In genomic region chr5:113991141-113991540, GRCm38 (mm10) we compare ENCODE assay signal across 13 mouse cellular contexts. TPM values are rescaled to one million over a fixed set of nuclear protein-coding genes. Genes with fewer than 3 reads are reported as not detected.
DNase-seq lines count a peak whose midpoint lies in the region; ATAC-seq and TF ChIP-seq lines count a peak whose summit lies in the region.
"Had no signal": no experiment of that assay in that cellular context is flagged by ENCODE, and none has a peak within 500 bp of the region (broad histone marks: within the 10 kb centered on the region; RNA-seq: fewer than 3 reads in every experiment).

No protein-coding gene starts in this region.

- DNase-seq in heart, embryonic 10.5 days (ENCODE audit: low spot score) = no peak
- no peak for DNase-seq in heart, postnatal 4 days
- no peak for DNase-seq in midbrain, embryonic 14.5 days
- no peak for DNase-seq in midbrain, postnatal 0 days (ENCODE audit: low spot score)
- DNase-seq in thymus, postnatal 36 days = no peak
- DNase-seq in lung, postnatal 10 days = no peak
- DNase-seq: cerebellum, postnatal 10 days; thymus, postnatal 14 days had no signal

- TF ChIP-seq CTCF in midbrain, postnatal 0 days (IDR thresholded peaks at IDR 0.05) = no peak

- 0 out of 2 replicates have a peak overlapping the region, but pooled peaks have one; percentile 8 for H3K27ac ChIP-seq in heart, embryonic 10.5 days
- 0 out of 2 replicates have a peak overlapping the region, but pooled peaks have one; percentile 13 for H3K27ac ChIP-seq in midbrain, embryonic 14.5 days (replicated peaks; ENCODE audit: low read depth, low read length)
- no peak overlapping the region for H3K27ac ChIP-seq in midbrain, postnatal 0 days (ENCODE audit: low read depth, low read length)
- no peak overlapping the region for H3K27ac ChIP-seq in hindbrain, embryonic 15.5 days (replicated peaks)
- H3K27ac ChIP-seq in neural tube, embryonic 15.5 days (replicated peaks) = no peak overlapping the region
- H3K27ac ChIP-seq: embryonic facial prominence, embryonic 15.5 days had no signal

- 47% methylated on average over 7 of the region's 7 CpGs for WGBS in heart, embryonic 10.5 days
- 73% methylated on average over 7 of the region's 7 CpGs for WGBS in midbrain, embryonic 14.5 days
- WGBS in midbrain, postnatal 0 days = 67% methylated on average over 7 of the region's 7 CpGs
- WGBS in hindbrain, embryonic 15.5 days = 71% methylated on average over 7 of the region's 7 CpGs
- WGBS in neural tube, embryonic 15.5 days = 65% methylated on average over 7 of the region's 7 CpGs

- H3K4me2 ChIP-seq in midbrain, embryonic 14.5 days (ENCODE audit: low read length) = peak overlapping the region; percentile 91
- H3K4me2 ChIP-seq in midbrain, postnatal 0 days (ENCODE audit: low read depth, low read length, poor library complexity, severe bottlenecking) = no peak overlapping the region
- peak overlapping the region; percentile 91; the same call in 1 of the 2 replicates for H3K4me2 ChIP-seq in hindbrain, embryonic 15.5 days
- H3K4me2 ChIP-seq in neural tube, embryonic 15.5 days = peak overlapping the region; percentile 86
- H3K4me2 ChIP-seq: embryonic facial prominence, embryonic 15.5 days had no signal

- H3K9ac ChIP-seq in midbrain, embryonic 14.5 days (replicated peaks; ENCODE audit: low read length) = peak overlapping the region; percentile 9; the same call in 1 of the 2 replicates
- H3K9ac ChIP-seq in midbrain, postnatal 0 days (replicated peaks; ENCODE audit: low read length, poor library complexity, severe bottlenecking) = no peak overlapping the region
- 0 out of 2 replicates have a peak overlapping the region, but pooled peaks have one; percentile 29 for H3K9ac ChIP-seq in hindbrain, embryonic 15.5 days
- peak overlapping the region; percentile 30; the same call in 1 of the 2 replicates for H3K9ac ChIP-seq in neural tube, embryonic 15.5 days (replicated peaks)
- H3K9ac ChIP-seq: embryonic facial prominence, embryonic 15.5 days had no signal

- H3K36me3 ChIP-seq in heart, embryonic 10.5 days = peaks cover 19% of the 10 kb centered on the region
- H3K36me3 ChIP-seq in midbrain, embryonic 14.5 days (ENCODE audit: control insufficient read depth, insufficient read depth, low read length) = peaks cover 8% of the 10 kb centered on the region; the same call in 1 of the 2 replicates
- 0 out of 2 replicates have a peak, but pooled peaks cover 3% of the 10 kb centered on the region for H3K36me3 ChIP-seq in midbrain, postnatal 0 days (ENCODE audit: insufficient read depth, low read length)
- H3K36me3 ChIP-seq in hindbrain, embryonic 15.5 days = no peaks in the 10 kb centered on the region; the same call in 1 of the 2 replicates
- peaks cover 8% of the 10 kb centered on the region; the same call in 1 of the 2 replicates for H3K36me3 ChIP-seq in neural tube, embryonic 15.5 days

- ATAC-seq in midbrain, embryonic 14.5 days (ENCODE audit: low FRiP score, low TSS enrichment) = no peak
- ATAC-seq in midbrain, postnatal 0 days (ENCODE audit: low FRiP score) = no peak
- no peak for ATAC-seq in hindbrain, embryonic 15.5 days (ENCODE audit: low FRiP score, low read depth)
- no peak for ATAC-seq in neural tube, embryonic 15.5 days (ENCODE audit: low FRiP score)

- H3K4me3 ChIP-seq in heart, embryonic 10.5 days = no peak overlapping the region
- H3K4me3 ChIP-seq in midbrain, embryonic 14.5 days (replicated peaks; ENCODE audit: low read depth, low read length) = no peak overlapping the region; the same call in 1 of the 2 replicates
- H3K4me3 ChIP-seq in midbrain, postnatal 0 days (ENCODE audit: low read depth, low read length) = no peak overlapping the region
- no peak overlapping the region for H3K4me3 ChIP-seq in hindbrain, embryonic 15.5 days
- no peak overlapping the region for H3K4me3 ChIP-seq in neural tube, embryonic 15.5 days (replicated peaks)
- H3K4me3 ChIP-seq: embryonic facial prominence, embryonic 15.5 days had no signal

- peaks cover 60% of the 10 kb centered on the region for H3K4me1 ChIP-seq in heart, embryonic 10.5 days
- peaks cover 22% of the 10 kb centered on the region for H3K4me1 ChIP-seq in midbrain, embryonic 14.5 days (ENCODE audit: control insufficient read depth, insufficient read depth, low read length)
- H3K4me1 ChIP-seq in midbrain, postnatal 0 days (ENCODE audit: insufficient read depth, low read length) = peaks cover 17% of the 10 kb centered on the region
- peaks cover 46% of the 10 kb centered on the region for H3K4me1 ChIP-seq in hindbrain, embryonic 15.5 days (replicated peaks)
- H3K4me1 ChIP-seq in neural tube, embryonic 15.5 days = peaks cover 49% of the 10 kb centered on the region

- H3K27me3 ChIP-seq in heart, embryonic 10.5 days (ENCODE audit: insufficient read depth, poor library complexity, severe bottlenecking) = no peaks in the 10 kb centered on the region
- no peaks in the 10 kb centered on the region for H3K27me3 ChIP-seq in midbrain, embryonic 14.5 days (ENCODE audit: control insufficient read depth, insufficient read depth, low read length)
- H3K27me3 ChIP-seq in midbrain, postnatal 0 days (ENCODE audit: insufficient read depth, low read length) = no peaks in the 10 kb centered on the region
- H3K27me3 ChIP-seq in hindbrain, embryonic 15.5 days = no peaks in the 10 kb centered on the region
- no peaks in the 10 kb centered on the region for H3K27me3 ChIP-seq in neural tube, embryonic 15.5 days (replicated peaks)
- H3K27me3 ChIP-seq: embryonic facial prominence, embryonic 15.5 days had no signal

- no peaks in the 10 kb centered on the region for H3K9me3 ChIP-seq in heart, embryonic 10.5 days
- no peaks in the 10 kb centered on the region for H3K9me3 ChIP-seq in midbrain, embryonic 14.5 days (ENCODE audit: control insufficient read depth, low read length)
- H3K9me3 ChIP-seq in midbrain, postnatal 0 days (ENCODE audit: low read length) = no peaks in the 10 kb centered on the region
- no peaks in the 10 kb centered on the region for H3K9me3 ChIP-seq in hindbrain, embryonic 15.5 days
- no peaks in the 10 kb centered on the region for H3K9me3 ChIP-seq in neural tube, embryonic 15.5 days (replicated peaks)
- H3K9me3 ChIP-seq: embryonic facial prominence, embryonic 15.5 days; G1E had no signal

RNA-seq across cellular contexts. Expression of gene Ssh1, which starts 2.6 kb away (rescaled TPM):
- polyA plus RNA-seq in heart, embryonic 10.5 days (2016; fragmentation: Nextera tagmentation; extraction: Ambion mirVana) = 16.7 and 18.3 TPM in 2 replicates
- total RNA-seq in heart, postnatal 4 days (2021) = 10 to 100 TPM; 24.0 to 25.0 TPM
- polyA plus RNA-seq in midbrain, embryonic 14.5 days (2014; fragmentation: Nextera tagmentation; extraction: Ambion mirVana) = 15.5 and 22.4 TPM in 2 replicates
- 14.0 and 14.3 TPM in 2 replicates for total RNA-seq in midbrain, postnatal 0 days (2014; rRNA removed)
- 9.8 and 12.4 TPM in 2 replicates for polyA plus RNA-seq in midbrain, postnatal 0 days (2015; fragmentation: Nextera tagmentation; extraction: Ambion mirVana)
- polyA plus RNA-seq in hindbrain, embryonic 15.5 days (2015; fragmentation: Nextera tagmentation; extraction: Ambion mirVana) = 12.4 and 12.8 TPM in 2 replicates
- polyA plus RNA-seq in neural tube, embryonic 15.5 days (2015; fragmentation: Nextera tagmentation; extraction: Ambion mirVana) = 9.8 and 13.1 TPM in 2 replicates

RNA-seq across cellular contexts. Expression of gene Dao, which starts 12.4 kb away (rescaled TPM):
- not detected in 2 replicates for polyA plus RNA-seq in heart, embryonic 10.5 days (2016; fragmentation: Nextera tagmentation; extraction: Ambion mirVana)
- total RNA-seq in heart, postnatal 4 days (2021) = not detected
- polyA plus RNA-seq in midbrain, embryonic 14.5 days (2014; fragmentation: Nextera tagmentation; extraction: Ambion mirVana) = not detected in 2 replicates
- not detected in 2 replicates for total RNA-seq in midbrain, postnatal 0 days (2014; rRNA removed)
- polyA plus RNA-seq in midbrain, postnatal 0 days (2015; fragmentation: Nextera tagmentation; extraction: Ambion mirVana) = 0.09 TPM in 1 of 2 replicates, not detected in the other
- polyA plus RNA-seq in hindbrain, embryonic 15.5 days (2015; fragmentation: Nextera tagmentation; extraction: Ambion mirVana) = 0.09 TPM in 1 of 2 replicates, not detected in the other
- polyA plus RNA-seq in neural tube, embryonic 15.5 days (2015; fragmentation: Nextera tagmentation; extraction: Ambion mirVana) = 0.60 TPM in 1 of 2 replicates, not detected in the other
- total RNA-seq: G1E; gastrocnemius, adult 8-10 months had no signal
- polyA plus RNA-seq: embryonic facial prominence, embryonic 15.5 days; G1E had no signal

Comparison
In these comparisons a context has a peak if more than half of its experiments do, and no peak if none do; other contexts are left out.
1. H3K27ac ChIP-seq: peak in heart, embryonic 10.5 days (single experiment) and midbrain, embryonic 14.5 days (single experiment); none in midbrain, postnatal 0 days (single experiment), hindbrain, embryonic 15.5 days (single experiment) and neural tube, embryonic 15.5 days (single experiment).